Mouse (Mus musculus) megakaryocyte, embryonic 14.5 days (primary cell): Measurements from ENCODE around the gene Hmgn3. TPM values are rescaled to one million over a fixed set of nuclear protein-coding genes. Genes with fewer than 3 reads are reported as not detected.

Experiments used
- H3K27me3 ChIP-seq: replicated peaks from 2 replicates; pipeline ENCODE3; 2012; ENCODE audit warnings: inconsistent platforms
- H3K36me3 ChIP-seq: replicated peaks from 2 replicates; pipeline ENCODE3; 2012; ENCODE audit warnings: low read length, inconsistent platforms, mixed read lengths
- H3K4me1 ChIP-seq: 2 replicates; pipeline ENCODE4 v1.6.1; 2012; ENCODE audit warnings: inconsistent platforms
- H3K4me3 ChIP-seq: replicated peaks from 2 replicates; pipeline ENCODE3; 2012; ENCODE audit warnings: moderate library complexity, mild to moderate bottlenecking, inconsistent platforms
- H3K9me3 ChIP-seq: 2 replicates; pipeline ENCODE4 v1.6.1; 2012; ENCODE audit warnings: inconsistent platforms
- FLI1 ChIP-seq: IDR thresholded peaks from 2 replicates; pipeline ENCODE4 v1.6.1; 2012; ENCODE audit warnings: low read length, inconsistent platforms, mixed read lengths
- GATA1 ChIP-seq: IDR thresholded peaks from 3 replicates; pipeline ENCODE4 v1.6.1; 2012; ENCODE audit warnings: mixed read lengths, low read length, inconsistent platforms, borderline replicate concordance
- polyA plus RNA-seq: library from polyadenylated mRNA; stranded (reverse); fragments of >175 nt; gene quantifications from 2 replicates; pipeline ENCODE4 v1.2.3, GENCODE M21; 2012; ENCODE audit warnings: low replicate concordance; ENCODE audit not compliant: insufficient read depth

The Hmgn3 gene
- polyA plus RNA-seq, 1 experiment: 25.2 TPM

- H3K36me3 ChIP-seq: no peaks in the 10 kb centered on the region
- H3K4me1 ChIP-seq: 0 out of 2 replicates have a peak, but pooled peaks cover 4% of the 10 kb centered on the region
- no peaks in the 10 kb centered on the region for H3K27me3 ChIP-seq
- H3K9me3 ChIP-seq: no peaks in the 10 kb centered on the region
- TF ChIP-seq FLI1: no peak
- no peak for TF ChIP-seq GATA1
- H3K4me3 ChIP-seq: no peak overlapping the region
These were observed 29.6 kb downstream of the Hmgn3 start for GRCm38 (mm10) chr9:83116774-83117474.

- H3K4me1 ChIP-seq: 0 out of 2 replicates have a peak, but pooled peaks cover 4% of the 10 kb centered on the region
- no peaks in the 10 kb centered on the region for H3K36me3 ChIP-seq
- no peaks in the 10 kb centered on the region for H3K9me3 ChIP-seq
- no peak overlapping the region for H3K4me3 ChIP-seq
- TF ChIP-seq GATA1 (no peak), FLI1 (no peak)
- H3K27me3 ChIP-seq: no peaks in the 10 kb centered on the region
These were observed 30.8 kb downstream of the Hmgn3 start for GRCm38 (mm10) chr9:83115676-83116075.

GRCm38 (mm10) chr9:83113800-83114217 is 32.7 kb downstream of the Hmgn3 start:
- Histone ChIP-seq H3K27me3 (no peaks in the 10 kb centered on the region), H3K4me3 (no peak overlapping the region), H3K9me3 (no peaks in the 10 kb centered on the region), H3K36me3 (no peaks in the 10 kb centered on the region), H3K4me1 (0 out of 2 replicates have a peak, but pooled peaks cover 4% of the 10 kb centered on the region)
- TF ChIP-seq GATA1: no peak

GRCm38 (mm10) chr9:83112305-83112768 is 34.1 kb downstream of the Hmgn3 start:
- H3K9me3 ChIP-seq: no peaks in the 10 kb centered on the region
- no peaks in the 10 kb centered on the region for H3K27me3 ChIP-seq
- TF ChIP-seq FLI1 (no peak), GATA1 (no peak)
- H3K36me3 ChIP-seq: no peaks in the 10 kb centered on the region
- no peak overlapping the region for H3K4me3 ChIP-seq
- 0 out of 2 replicates have a peak, but pooled peaks cover 4% of the 10 kb centered on the region for H3K4me1 ChIP-seq

- TF ChIP-seq FLI1: no peak
- Histone ChIP-seq H3K9me3 (no peaks in the 10 kb centered on the region), H3K36me3 (no peaks in the 10 kb centered on the region), H3K4me1 (0 out of 2 replicates have a peak, but pooled peaks cover 4% of the 10 kb centered on the region), H3K27me3 (no peaks in the 10 kb centered on the region), H3K4me3 (no peak overlapping the region)
These were observed 34.7 kb downstream of the Hmgn3 start for GRCm38 (mm10) chr9:83111789-83112188.

- Histone ChIP-seq H3K27me3 (no peaks in the 10 kb centered on the region), H3K9me3 (no peaks in the 10 kb centered on the region), H3K4me3 (no peak overlapping the region), H3K36me3 (no peaks in the 10 kb centered on the region), H3K4me1 (0 out of 2 replicates have a peak, but pooled peaks cover 4% of the 10 kb centered on the region)
- TF ChIP-seq GATA1: no peak
- TF ChIP-seq FLI1: no peak
These were observed 35.3 kb downstream of the Hmgn3 start for GRCm38 (mm10) chr9:83111117-83111686.

GRCm38 (mm10) chr9:83110406-83111116 is 35.9 kb downstream of the Hmgn3 start:
- H3K9me3 ChIP-seq: no peaks in the 10 kb centered on the region
- TF ChIP-seq FLI1: no peak
- TF ChIP-seq GATA1: no peak

GRCm38 (mm10) chr9:83109705-83110104 is 36.8 kb downstream of the Hmgn3 start:
- H3K27me3 ChIP-seq: no peaks in the 10 kb centered on the region
- no peak overlapping the region for H3K4me3 ChIP-seq
- H3K4me1 ChIP-seq: 0 out of 2 replicates have a peak, but pooled peaks cover 4% of the 10 kb centered on the region
- no peak for TF ChIP-seq FLI1
- TF ChIP-seq GATA1: no peak
- no peaks in the 10 kb centered on the region for H3K9me3 ChIP-seq
- H3K36me3 ChIP-seq: no peaks in the 10 kb centered on the region

More at GRCm38 (mm10) chr9:83110406-83111116, 35.9 kb downstream of the Hmgn3 start:
- Histone ChIP-seq H3K36me3 (no peaks in the 10 kb centered on the region), H3K4me3 (no peak overlapping the region), H3K4me1 (0 out of 2 replicates have a peak, but pooled peaks cover 4% of the 10 kb centered on the region), H3K27me3 (no peaks in the 10 kb centered on the region)

GRCm38 (mm10) chr9:83108821-83109220 is 37.7 kb downstream of the Hmgn3 start:
- TF ChIP-seq GATA1: no peak
- Histone ChIP-seq H3K4me1 (peaks cover 7% of the 10 kb centered on the region; the same call in 1 of the 2 replicates), H3K27me3 (no peaks in the 10 kb centered on the region), H3K9me3 (no peaks in the 10 kb centered on the region), H3K4me3 (no peak overlapping the region), H3K36me3 (no peaks in the 10 kb centered on the region)

- no peak overlapping the region for H3K4me3 ChIP-seq
- peaks cover 8% of the 10 kb centered on the region; the same call in 1 of the 2 replicates for H3K4me1 ChIP-seq
- TF ChIP-seq FLI1: no peak
- no peak for TF ChIP-seq GATA1
These were observed 42.7 kb downstream of the Hmgn3 start for GRCm38 (mm10) chr9:83103785-83104184.

More at GRCm38 (mm10) chr9:83103785-83104184, 42.7 kb downstream of the Hmgn3 start:
- Histone ChIP-seq H3K9me3 (no peaks in the 10 kb centered on the region), H3K36me3 (no peaks in the 10 kb centered on the region), H3K27me3 (no peaks in the 10 kb centered on the region)
